Mouse (Mus musculus) gastrocnemius, adult 2 months (tissue): ENCODE results near the gene Ripor1. TPM values are rescaled to one million over a fixed set of nuclear protein-coding genes. Genes with fewer than 3 reads are reported as not detected.

Source experiments
- DNase-seq: peaks from one replicate; pipeline ENCODE4 v3.0.0; 2022
- H3K27ac ChIP-seq: fragments of 200-600 bp; 2 replicates; pipeline ENCODE4 v1.8.1; 2022; ENCODE audit warnings: mild to moderate bottlenecking
- H3K4me3 ChIP-seq: fragments of 200-600 bp; 2 replicates; pipeline ENCODE4 v1.8.1; 2022; ENCODE audit warnings: mild to moderate bottlenecking, moderate library complexity
- CTCF ChIP-seq: fragments of 200-600 bp; IDR thresholded peaks from 2 replicates; pipeline ENCODE4 v1.8.1; 2022; ENCODE audit warnings: antibody characterized with exemption, mild to moderate bottlenecking, moderate library complexity
- intact Hi-C: fragments of 180-260 bp; cut with DNase I; formaldehyde crosslinking; loops from one replicate; pipeline ENCODE4 v1.15.1; 2025
- microRNA-seq: library from miRNA; unstranded; fragments of <30 nt; microRNA quantifications from one replicate; pipeline ENCODE4 v1.2.0, GENCODE M21; 2021
- total RNA-seq, 2 experiments: library from RNA; stranded (reverse); gene quantifications; 2 replicates each; pipeline ENCODE4 v1.2.3; 2021

The Ripor1 gene
- total RNA-seq, 2 experiments from 2014 or later: 15.7 to 20.6 TPM

- peak overlapping the region; percentile 93 for H3K4me3 ChIP-seq
- DNase-seq: no peak
- intact Hi-C loops: no loop called here
- peak overlapping the region; percentile 95 for H3K27ac ChIP-seq
- TF ChIP-seq CTCF: no peak
These were observed 33.5 kb downstream of the Ripor1 start for GRCm38 (mm10) chr8:105638510-105638909.

GRCm38 (mm10) chr8:105639835-105640234 is 34.8 kb downstream of the Ripor1 start:
- Histone ChIP-seq H3K4me3 (no peak overlapping the region), H3K27ac (peak overlapping the region; percentile 9; the same call in 1 of the 2 replicates)
- intact Hi-C loops: no loop called here
- no peak for DNase-seq
- no peak for TF ChIP-seq CTCF

GRCm38 (mm10) chr8:105640511-105640910 is 35.5 kb downstream of the Ripor1 start:
- TF ChIP-seq CTCF: no peak
- intact Hi-C loops: no loop called here
- Histone ChIP-seq H3K4me3 (no peak overlapping the region), H3K27ac (no peak overlapping the region)
- DNase-seq: no peak

- no peak for DNase-seq
- TF ChIP-seq CTCF: no peak
- intact Hi-C loops: no loop called here
- no peak overlapping the region for H3K4me3 ChIP-seq
- no peak overlapping the region for H3K27ac ChIP-seq
These were observed 40.1 kb downstream of the Ripor1 start for GRCm38 (mm10) chr8:105645205-105645604.

GRCm38 (mm10) chr8:105648929-105649328 is 43.9 kb downstream of the Ripor1 start:
- intact Hi-C loops: no loop called here
- DNase-seq: no peak
- Histone ChIP-seq H3K27ac (no peak overlapping the region), H3K4me3 (no peak overlapping the region)
- TF ChIP-seq CTCF: no peak

- no peak for DNase-seq
- intact Hi-C loops: no loop called here
- no peak for TF ChIP-seq CTCF
- Histone ChIP-seq H3K4me3 (no peak overlapping the region), H3K27ac (no peak overlapping the region)
These were observed 52.6 kb downstream of the Ripor1 start for GRCm38 (mm10) chr8:105657641-105658040.

- peak; percentile 61 for TF ChIP-seq CTCF
- Histone ChIP-seq H3K4me3 (no peak overlapping the region), H3K27ac (no peak overlapping the region)
- intact Hi-C loops: no loop called here
- peak; percentile 26 for DNase-seq
These were observed 56.1 kb downstream of the Ripor1 start for GRCm38 (mm10) chr8:105661167-105661566.

Small RNA genes within 50 kb of the gene (microRNA-seq; reads per million reads assigned to microRNA genes)
- gene Mir1966: not detected

Other genes with a start within 250 kb of the Ripor1 start
- not detected for gene Plekhg4, start 232.0 kb upstream of the Ripor1 start, total RNA-seq
- under 1 TPM in 1 of 2 experiments, not detected in 1; 0.23 TPM for gene Kctd19, start 191.8 kb upstream of the Ripor1 start, total RNA-seq
- gene Lrrc36, start 191.7 kb upstream of the Ripor1 start, total RNA-seq: under 1 TPM; 0.64 to 0.73 TPM
- gene Tppp3, start 133.7 kb upstream of the Ripor1 start, total RNA-seq: 10 to 100 TPM; 52.8 to 53.4 TPM
- 10 to 100 TPM in 1 of 2 experiments, 1 to 10 TPM in 1; 9.6 to 11.2 TPM for gene Zdhhc1, start 108.4 kb upstream of the Ripor1 start, total RNA-seq
- not detected for gene Hsd11b2, start 86.5 kb upstream of the Ripor1 start, total RNA-seq
- gene Atp6v0d1, start 39.2 kb upstream of the Ripor1 start, total RNA-seq: 10 to 100 TPM; 40.3 to 41.6 TPM
- gene Ctcf, start 31.3 kb downstream of the Ripor1 start, total RNA-seq: 10 to 100 TPM; 33.2 to 42.6 TPM
- gene Agrp, start 32.1 kb downstream of the Ripor1 start, total RNA-seq: under 1 TPM in 1 of 2 experiments, not detected in 1; 0.75 TPM
- under 1 TPM in 1 of 2 experiments, not detected in 1; 0.17 TPM for gene Carmil2, start 81.0 kb downstream of the Ripor1 start, total RNA-seq
- 1 to 10 TPM; 4.2 to 5.3 TPM for gene Acd, start 95.8 kb downstream of the Ripor1 start, total RNA-seq
- gene Pard6a, start 95.9 kb downstream of the Ripor1 start, total RNA-seq: 1 to 10 TPM; 5.0 to 6.0 TPM
- not detected for gene 4933405L10Rik, start 102.4 kb downstream of the Ripor1 start, total RNA-seq
- under 1 TPM; 0.47 to 0.69 TPM for gene Enkd1, start 103.0 kb downstream of the Ripor1 start, total RNA-seq
- gene Gfod2, start 153.4 kb downstream of the Ripor1 start, total RNA-seq: 1 to 10 TPM; 7.2 to 7.4 TPM
- gene Ranbp10, start 222.1 kb downstream of the Ripor1 start, total RNA-seq: 10 to 100 TPM; 23.0 to 24.3 TPM
- gene Tsnaxip1, start 222.5 kb downstream of the Ripor1 start, total RNA-seq: not detected
- gene Cenpt, start 248.0 kb downstream of the Ripor1 start, total RNA-seq: 1 to 10 TPM; 1.0 to 1.8 TPM
- 10 to 100 TPM; 21.9 to 25.0 TPM for gene Thap11, start 249.9 kb downstream of the Ripor1 start, total RNA-seq